Mouse (Mus musculus): ENCODE data around the gene Neurl2. TPM values are rescaled to one million over a fixed set of nuclear protein-coding genes. Genes with fewer than 3 reads are reported as not detected.
"Not testable (repeated sequence)": the region's sequence is repeated elsewhere in the genome, so short reads cannot be mapped to it uniquely, and the experiment has no call there.

Gene Neurl2
- polyA plus RNA-seq, 1 experiment from 2014 or later: 4.6 TPM

DNA sequence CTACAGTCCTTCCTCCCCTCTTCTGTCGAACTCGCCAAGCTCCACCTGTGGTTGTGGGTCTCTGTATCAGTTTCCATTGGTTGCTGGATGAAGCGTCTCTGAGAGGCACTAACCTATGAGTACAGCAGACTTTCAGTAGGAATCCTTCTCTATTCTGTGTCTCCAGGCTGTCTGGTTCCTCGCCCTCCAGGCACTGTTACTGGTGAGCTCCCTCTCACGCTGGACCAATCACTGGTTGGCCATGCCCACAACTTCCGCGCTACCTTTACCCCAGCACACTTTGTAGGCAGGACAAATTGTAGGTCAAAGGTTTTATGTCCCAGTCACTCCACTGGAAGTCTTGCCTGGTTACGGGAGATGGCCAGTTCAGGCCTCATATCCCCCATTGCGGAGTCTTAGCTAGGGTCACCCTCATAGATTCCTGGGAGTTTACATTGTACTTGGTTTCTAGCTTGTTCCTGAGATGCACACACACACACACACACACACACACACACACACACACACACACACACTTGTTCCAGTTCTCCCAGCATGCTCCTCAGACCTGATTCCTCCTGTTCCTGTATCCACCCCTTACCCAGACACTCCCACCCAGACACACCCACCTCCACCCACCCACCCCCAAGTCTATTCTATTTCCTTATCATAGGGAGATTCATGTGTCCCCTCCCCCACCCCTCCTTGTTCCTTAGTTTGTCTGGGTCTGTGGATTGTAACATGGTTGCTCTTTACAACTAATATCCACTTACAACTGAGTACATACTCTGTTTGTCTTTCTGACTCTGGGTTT, 26.6 kb upstream of the Neurl2 start:
- DNase-seq (ENCODE audit: low spot score) (peak; percentile 30), ATAC-seq (ENCODE audit: low FRiP score, low TSS enrichment) (peak; percentile 53)
- H3K4me2 ChIP-seq (replicated peaks; ENCODE audit: low read depth): no peak overlapping the region
- H3K9ac ChIP-seq (ENCODE audit: low read length): no peak overlapping the region
- 68% methylated on average over 9 of the region's 9 CpGs for WGBS
- no peaks in the 10 kb centered on the region for H3K36me3 ChIP-seq (ENCODE audit: control insufficient read depth, insufficient read depth, low read length)
- no peak overlapping the region for H3K27ac ChIP-seq (replicated peaks)
- H3K4me1 ChIP-seq (replicated peaks; ENCODE audit: control insufficient read depth, insufficient read depth): peaks cover 8% of the 10 kb centered on the region; the same call in 1 of the 2 replicates
- no peak for TF ChIP-seq EP300 (optimal IDR thresholded peaks at IDR 0.05)
- no peak overlapping the region for H3K4me3 ChIP-seq (ENCODE audit: low read depth, low read length)
- no peaks in the 10 kb centered on the region for H3K27me3 ChIP-seq (ENCODE audit: control insufficient read depth, insufficient read depth, low read length)
- no peaks in the 10 kb centered on the region for H3K9me3 ChIP-seq (ENCODE audit: control insufficient read depth, low read length)

DNA sequence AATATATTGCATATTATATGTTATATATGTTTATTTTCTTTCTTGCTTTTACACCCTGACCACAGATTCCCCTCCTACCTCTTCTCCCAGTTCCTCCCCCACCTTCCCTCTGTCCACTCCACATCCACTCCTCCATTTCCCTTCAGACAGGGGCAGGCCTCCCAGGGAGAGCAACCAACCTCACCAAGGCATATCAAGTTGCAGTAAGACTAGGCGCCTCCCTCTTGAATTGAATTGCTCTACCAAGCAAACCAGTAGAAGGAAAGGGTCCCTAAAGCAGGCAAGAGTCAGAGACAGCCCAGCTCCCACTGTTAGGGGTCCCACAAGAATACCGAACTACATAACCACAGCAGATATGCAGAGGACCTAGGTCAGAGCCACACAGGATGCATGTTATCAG, 25.9 kb upstream of the Neurl2 start:
- TF ChIP-seq CTCF (IDR thresholded peaks at IDR 0.05; ENCODE audit: low read depth): no peak
- no peak for TF ChIP-seq EP300 (optimal IDR thresholded peaks at IDR 0.05)
- H3K9ac ChIP-seq (ENCODE audit: low read length): no peak overlapping the region
- ATAC-seq (ENCODE audit: low FRiP score, low TSS enrichment): no peak
- no peaks in the 10 kb centered on the region for H3K27me3 ChIP-seq (ENCODE audit: control insufficient read depth, insufficient read depth, low read length)
- 77% methylated on average over 2 of the region's 2 CpGs for WGBS
- H3K36me3 ChIP-seq (ENCODE audit: control insufficient read depth, insufficient read depth, low read length): no peaks in the 10 kb centered on the region
- DNase-seq (ENCODE audit: low spot score): no peak
- no peaks in the 10 kb centered on the region for H3K9me3 ChIP-seq (ENCODE audit: control insufficient read depth, low read length)
- no peak overlapping the region for H3K27ac ChIP-seq (replicated peaks)
- no peak overlapping the region for H3K4me3 ChIP-seq (ENCODE audit: low read depth, low read length)
- peaks cover 8% of the 10 kb centered on the region; the same call in 1 of the 2 replicates for H3K4me1 ChIP-seq (replicated peaks; ENCODE audit: control insufficient read depth, insufficient read depth)
- H3K4me2 ChIP-seq (replicated peaks; ENCODE audit: low read depth): no peak overlapping the region

- ATAC-seq (ENCODE audit: low FRiP score, low TSS enrichment) (no peak), DNase-seq (ENCODE audit: low spot score) (no peak)
- Histone ChIP-seq H3K4me3 (ENCODE audit: low read depth, low read length) (peak overlapping the region; percentile 54), H3K9ac (ENCODE audit: low read length) (no peak overlapping the region; the same call in 1 of the 2 replicates), H3K4me1 (replicated peaks; ENCODE audit: control insufficient read depth, insufficient read depth) (peaks cover 8% of the 10 kb centered on the region; the same call in 1 of the 2 replicates), H3K36me3 (ENCODE audit: control insufficient read depth, insufficient read depth, low read length) (no peaks in the 10 kb centered on the region), H3K4me2 (replicated peaks; ENCODE audit: low read depth) (peak overlapping the region; percentile 82), H3K9me3 (ENCODE audit: control insufficient read depth, low read length) (no peaks in the 10 kb centered on the region), H3K27me3 (ENCODE audit: control insufficient read depth, insufficient read depth, low read length) (no peaks in the 10 kb centered on the region), H3K27ac (replicated peaks) (0 out of 2 replicates have a peak overlapping the region, but pooled peaks have one; percentile 45)
- TF ChIP-seq CTCF (IDR thresholded peaks at IDR 0.05; ENCODE audit: low read depth) (no peak), EP300 (optimal IDR thresholded peaks at IDR 0.05) (no peak)
- 18% methylated on average over 19 of the region's 19 CpGs for WGBS
These were observed 24.7 kb upstream of the Neurl2 start for GRCm38 (mm10) chr2:164857842-164858553.

GRCm38 (mm10) chr2:164857101-164857821, 24.0 kb upstream of the Neurl2 start, which contains the start of gene Pltp:
Gene Pltp (minus strand): TSS chr2:164857711.
- under 1% methylated on average over 41 of the region's 47 CpGs for WGBS
- peak within 1 kb of the TSS; percentile 78 for H3K27ac ChIP-seq (replicated peaks)

GRCm38 (mm10) chr2:164856309-164857100, 23.2 kb upstream of the Neurl2 start:
- H3K36me3 ChIP-seq (ENCODE audit: control insufficient read depth, insufficient read depth, low read length): no peaks in the 10 kb centered on the region
- no peaks in the 10 kb centered on the region for H3K27me3 ChIP-seq (ENCODE audit: control insufficient read depth, insufficient read depth, low read length)
- H3K9ac ChIP-seq (ENCODE audit: low read length): peak overlapping the region; percentile 62
- ATAC-seq (ENCODE audit: low FRiP score, low TSS enrichment) (peak; percentile 18; the same call in 1 of the 2 replicates), DNase-seq (ENCODE audit: low spot score) (no peak)
- H3K4me2 ChIP-seq (replicated peaks; ENCODE audit: low read depth): peak overlapping the region; percentile 82
- no peaks in the 10 kb centered on the region for H3K9me3 ChIP-seq (ENCODE audit: control insufficient read depth, low read length)
- 3% methylated on average over 42 of the region's 42 CpGs for WGBS
- H3K4me1 ChIP-seq (replicated peaks; ENCODE audit: control insufficient read depth, insufficient read depth): peaks cover 5% of the 10 kb centered on the region; the same call in 1 of the 2 replicates
- peak overlapping the region; percentile 54 for H3K4me3 ChIP-seq (ENCODE audit: low read depth, low read length)
- H3K27ac ChIP-seq (replicated peaks): peak overlapping the region; percentile 30; the same call in 1 of the 2 replicates
- TF ChIP-seq CTCF (IDR thresholded peaks at IDR 0.05; ENCODE audit: low read depth) (peak; percentile 41), EP300 (optimal IDR thresholded peaks at IDR 0.05) (no peak)

More at GRCm38 (mm10) chr2:164857101-164857821, 24.0 kb upstream of the Neurl2 start, which contains the start of gene Pltp:
- peak; percentile 48 for DNase-seq (ENCODE audit: low spot score)
- Histone ChIP-seq H3K4me3 (ENCODE audit: low read depth, low read length) (peak within 1 kb of the TSS; percentile 54), H3K27me3 (ENCODE audit: control insufficient read depth, insufficient read depth, low read length) (no peaks in the 10 kb centered on the region), H3K9ac (ENCODE audit: low read length) (peak within 1 kb of the TSS; percentile 62), H3K36me3 (ENCODE audit: control insufficient read depth, insufficient read depth, low read length) (no peaks in the 10 kb centered on the region), H3K4me2 (replicated peaks; ENCODE audit: low read depth) (peak within 1 kb of the TSS; percentile 82), H3K4me1 (replicated peaks; ENCODE audit: control insufficient read depth, insufficient read depth) (peaks cover 8% of the 10 kb centered on the region; the same call in 1 of the 2 replicates), H3K9me3 (ENCODE audit: control insufficient read depth, low read length) (no peaks in the 10 kb centered on the region)
- no peak for TF ChIP-seq CTCF (IDR thresholded peaks at IDR 0.05; ENCODE audit: low read depth)
- no peak for TF ChIP-seq EP300 (optimal IDR thresholded peaks at IDR 0.05)
- ATAC-seq (ENCODE audit: low FRiP score, low TSS enrichment): peak; percentile 55; the same call in 1 of the 2 replicates

DNA sequence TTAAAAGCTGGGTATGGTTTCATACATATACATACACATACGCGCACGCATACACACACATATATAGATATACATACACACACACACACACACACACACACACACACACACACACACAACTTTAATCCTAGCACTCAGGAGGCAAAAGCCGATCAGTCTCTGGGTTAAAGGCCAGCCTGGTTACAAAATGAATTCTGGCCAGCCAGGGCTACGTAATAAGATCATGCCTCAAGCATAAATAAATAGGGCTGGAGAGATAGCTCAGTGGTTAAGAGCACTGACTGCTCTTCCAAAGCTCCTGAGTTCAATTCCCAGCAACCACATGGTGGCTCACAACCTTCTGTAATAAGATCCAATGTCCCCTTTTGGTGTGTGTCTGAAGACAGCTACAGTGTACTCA, 22.3 kb upstream of the Neurl2 start:
- not testable (repeated sequence) for H3K9me3 ChIP-seq (ENCODE audit: control insufficient read depth, low read length); H3K36me3 ChIP-seq (ENCODE audit: control insufficient read depth, insufficient read depth, low read length); H3K4me1 ChIP-seq (replicated peaks; ENCODE audit: control insufficient read depth, insufficient read depth); DNase-seq (ENCODE audit: low spot score); H3K4me3 ChIP-seq (ENCODE audit: low read depth, low read length); H3K27ac ChIP-seq (replicated peaks); ATAC-seq (ENCODE audit: low FRiP score, low TSS enrichment); H3K27me3 ChIP-seq (ENCODE audit: control insufficient read depth, insufficient read depth, low read length); H3K4me2 ChIP-seq (replicated peaks; ENCODE audit: low read depth); H3K9ac ChIP-seq (ENCODE audit: low read length)
- 78% methylated on average over 5 of the region's 5 CpGs for WGBS

Measured in stomach, postnatal 0 days (tissue).